Mouse (Mus musculus) duodenum, adult 2 months (tissue): ENCODE results near the gene Kcnab3. TPM values are rescaled to one million over a fixed set of nuclear protein-coding genes. Genes with fewer than 3 reads are reported as not detected.

Experiments used
- polyA plus RNA-seq: library from polyadenylated mRNA; depleted of rRNA; stranded (reverse); fragments of >200 nt; gene quantifications from 2 replicates; pipeline ENCODE4 v1.2.3, GENCODE M21; 2012; ENCODE audit warnings: low replicate concordance; rRNA removed

Kcnab3 gene
- 0.50 and 0.82 TPM in 2 replicates for polyA plus RNA-seq

DNA sequence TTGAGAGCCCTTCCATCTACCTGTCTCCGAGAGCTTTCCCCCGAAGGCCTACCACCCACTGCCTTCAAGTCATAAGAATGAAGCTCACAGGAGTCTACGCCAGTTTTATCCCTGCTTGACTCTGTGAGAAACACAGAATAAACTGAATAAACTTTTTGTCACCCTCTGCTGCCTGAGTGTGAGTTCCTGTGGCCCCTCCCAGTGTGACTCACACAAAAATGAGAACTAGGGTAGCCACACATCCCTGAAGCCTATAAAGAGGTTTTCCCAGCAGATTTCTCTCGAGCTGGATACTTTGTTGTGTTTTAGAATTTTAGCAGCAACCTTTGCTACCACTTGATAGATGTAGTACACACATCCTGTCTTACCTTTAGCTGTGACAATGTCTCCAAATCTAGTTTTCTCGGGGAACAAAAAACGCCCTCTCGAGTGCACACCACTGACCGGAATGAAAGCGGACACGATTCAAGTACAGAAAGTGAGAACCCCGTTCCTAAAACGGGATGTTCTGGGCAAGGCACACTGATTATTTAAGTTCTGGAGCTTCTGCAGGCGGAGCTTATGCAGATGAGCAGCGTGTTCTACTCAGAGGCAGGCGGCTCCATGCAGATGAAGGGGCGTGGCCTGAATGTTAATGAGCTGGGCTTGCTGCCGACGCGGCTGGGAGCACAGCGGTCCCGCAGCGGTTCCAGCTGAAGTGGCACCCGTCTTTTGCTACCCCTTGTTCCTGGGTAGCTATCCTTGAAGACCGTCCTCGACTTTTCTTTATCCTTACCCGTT, at the start of gene Kcnab3:
TSS of gene Kcnab3 (plus strand) at position 631 of the 780 bp plus-strand sequence.

DNA sequence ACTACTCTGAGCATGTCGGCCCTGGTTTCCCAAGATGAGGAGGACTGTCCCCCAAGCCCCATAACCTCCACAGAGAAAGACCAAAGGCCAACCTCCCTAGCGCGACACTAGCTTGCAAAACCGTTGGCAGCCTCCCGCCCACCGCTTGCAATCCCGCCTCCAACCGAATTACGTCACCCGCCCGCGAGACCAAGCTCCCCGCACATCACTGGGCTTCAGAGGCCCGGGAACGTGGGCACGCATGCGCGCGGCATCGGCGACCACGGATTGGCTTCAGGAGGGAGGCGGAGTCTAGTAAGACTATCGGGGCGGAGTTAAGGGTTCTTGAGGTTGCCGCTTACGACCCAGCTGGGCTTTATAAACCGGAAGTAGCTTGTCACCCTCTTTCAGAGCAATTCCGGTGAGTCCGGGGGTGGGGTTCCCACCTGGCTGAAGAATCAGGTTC, 2.4 kb upstream of the Kcnab3 start, which contains the start of the genes Cntrob and Trappc1:
TSS of gene Cntrob (minus strand) at position 109 of the 445 bp plus-strand sequence.
TSS of gene Trappc1 (plus strand) at position 314 of the 445 bp plus-strand sequence.

GRCm38 (mm10) chr11:69340161-69341131, 14.4 kb downstream of the Kcnab3 start, which contains the start of gene Rnf227:
Rnf227 (plus strand) TSS chr11:69340461.

DNA sequence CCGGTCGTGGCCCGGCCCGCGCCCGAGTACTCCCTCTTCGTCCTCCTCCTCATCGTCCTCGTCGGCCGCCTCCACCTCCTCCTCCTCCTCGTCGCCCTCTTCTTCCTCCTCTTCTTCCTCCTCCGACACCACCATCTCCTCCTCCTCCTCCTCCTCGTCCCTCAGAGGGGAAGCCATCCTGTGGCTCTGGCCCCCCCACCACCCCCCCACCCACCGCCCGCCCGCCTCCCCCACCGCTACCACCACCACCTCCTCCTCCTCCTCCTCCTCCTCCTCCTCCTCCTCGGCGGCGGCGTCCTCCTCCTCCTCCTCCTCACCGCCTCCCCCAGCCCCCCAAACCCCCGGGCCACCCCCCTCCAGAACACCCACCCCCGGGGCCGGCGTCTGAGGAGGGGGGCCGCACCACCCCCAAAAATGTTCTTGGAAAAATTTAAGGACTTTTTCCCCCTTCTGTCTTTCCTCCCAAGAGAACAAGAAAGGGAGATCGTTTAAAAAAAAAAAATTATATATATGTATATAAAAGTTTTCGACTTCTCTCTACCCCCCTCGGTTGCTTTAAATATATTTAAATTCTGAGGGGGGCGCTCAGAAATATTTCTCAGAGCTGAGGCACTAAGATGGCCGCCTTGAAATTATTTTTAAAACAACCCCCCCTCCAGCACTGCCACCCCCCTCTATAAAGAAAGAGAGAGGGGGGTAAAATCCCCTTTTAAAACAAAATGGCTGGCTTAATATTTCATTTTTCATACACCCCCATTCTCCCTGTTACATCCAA, 43.3 kb downstream of the Kcnab3 start, which contains the start of gene Chd3:
TSS of gene Chd3 (minus strand) at position 192 of the 775 bp plus-strand sequence.

Other genes starting within 250 kb of the Kcnab3 start
- 84.0 and 93.4 TPM in 2 replicates for gene Vamp2, start 237.8 kb upstream of the Kcnab3 start, polyA plus RNA-seq
- gene Per1, start 231.0 kb upstream of the Kcnab3 start, polyA plus RNA-seq, result 12.0 and 17.6 TPM in 2 replicates
- gene Hes7, start 205.9 kb upstream of the Kcnab3 start, polyA plus RNA-seq, result 1.7 and 2.1 TPM in 2 replicates
- gene 9130213A22Rik, start 203.7 kb upstream of the Kcnab3 start, polyA plus RNA-seq, result 0.11 and 0.43 TPM in 2 replicates
- 0.20 and 0.79 TPM in 2 replicates for gene Aloxe3, start 200.4 kb upstream of the Kcnab3 start, polyA plus RNA-seq
- gene Alox12b, start 169.3 kb upstream of the Kcnab3 start, polyA plus RNA-seq, result not detected in 2 replicates
- not detected in 2 replicates for gene Alox8, start 128.4 kb upstream of the Kcnab3 start, polyA plus RNA-seq
- gene Gucy2e, start 89.2 kb upstream of the Kcnab3 start, polyA plus RNA-seq, result not detected in 2 replicates
- 5.4 and 6.3 TPM in 2 replicates for gene Cntrob, start 2.5 kb upstream of the Kcnab3 start, polyA plus RNA-seq
- gene Trappc1, start 2.3 kb upstream of the Kcnab3 start, polyA plus RNA-seq, result 17.3 and 18.7 TPM in 2 replicates
- 0.07 and 0.33 TPM in 2 replicates for gene Rnf227, start 14.2 kb downstream of the Kcnab3 start, polyA plus RNA-seq
- 136 and 171 TPM in 2 replicates for gene Chd3, start 43.1 kb downstream of the Kcnab3 start, polyA plus RNA-seq
- gene Naa38, start 69.2 kb downstream of the Kcnab3 start, polyA plus RNA-seq, result 130 and 134 TPM in 2 replicates
- 2.0 and 2.9 TPM in 2 replicates for gene Cyb5d1, start 69.4 kb downstream of the Kcnab3 start, polyA plus RNA-seq
- 15.1 and 29.8 TPM in 2 replicates for gene Tmem88, start 72.0 kb downstream of the Kcnab3 start, polyA plus RNA-seq
- 17.7 and 37.7 TPM in 2 replicates for gene Kdm6b, start 87.4 kb downstream of the Kcnab3 start, polyA plus RNA-seq
- 0.49 and 0.59 TPM in 2 replicates for gene Dnah2, start 222.9 kb downstream of the Kcnab3 start, polyA plus RNA-seq
- gene Efnb3, start 233.9 kb downstream of the Kcnab3 start, polyA plus RNA-seq, result 1.4 and 1.6 TPM in 2 replicates